Mouse (Mus musculus) liver (tissue): Measurements from ENCODE around the gene Olfr279.
"Not testable (repeated sequence)": the region's sequence is repeated elsewhere in the genome, so short reads cannot be mapped to it uniquely, and the experiment has no call there.

Source experiments
- DNase-seq: peaks from one replicate; pipeline ENCODE4 v3.0.0-alpha.2; 2020; ENCODE audit warnings: mixed read lengths

Gene Olfr279

GRCm38 (mm10) chr15:98512232-98512631, 20.0 kb downstream of the Olfr279 start:
- DNase-seq: no peak

GRCm38 (mm10) chr15:98512799-98513321, 20.7 kb downstream of the Olfr279 start:
- DNase-seq: peak; percentile 27

DNA sequence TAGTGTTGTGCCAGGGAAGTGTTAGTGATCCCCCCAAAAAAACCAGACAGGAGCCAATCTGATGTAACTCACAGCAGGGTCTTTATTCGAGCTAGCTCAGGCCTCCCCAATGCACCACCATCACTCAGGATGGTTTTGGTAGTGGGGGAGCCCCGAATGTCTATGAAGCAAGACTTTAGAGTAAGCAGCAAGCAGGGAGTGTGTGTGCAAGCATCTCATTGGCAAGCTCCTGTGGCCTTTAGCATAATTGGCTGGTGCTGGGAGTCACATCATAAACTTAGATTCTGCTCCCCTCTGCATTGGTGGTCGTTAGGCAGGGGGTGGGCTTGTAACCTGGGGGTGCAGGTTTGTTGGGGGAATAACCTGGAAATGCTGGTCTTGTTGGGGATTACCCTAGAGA, 21.5 kb downstream of the Olfr279 start:
- not testable (repeated sequence) for DNase-seq

GRCm38 (mm10) chr15:98514146-98514545, 21.9 kb downstream of the Olfr279 start:
- DNase-seq: no peak

GRCm38 (mm10) chr15:98514845-98515244, 22.6 kb downstream of the Olfr279 start:
- not testable (repeated sequence) for DNase-seq

DNA sequence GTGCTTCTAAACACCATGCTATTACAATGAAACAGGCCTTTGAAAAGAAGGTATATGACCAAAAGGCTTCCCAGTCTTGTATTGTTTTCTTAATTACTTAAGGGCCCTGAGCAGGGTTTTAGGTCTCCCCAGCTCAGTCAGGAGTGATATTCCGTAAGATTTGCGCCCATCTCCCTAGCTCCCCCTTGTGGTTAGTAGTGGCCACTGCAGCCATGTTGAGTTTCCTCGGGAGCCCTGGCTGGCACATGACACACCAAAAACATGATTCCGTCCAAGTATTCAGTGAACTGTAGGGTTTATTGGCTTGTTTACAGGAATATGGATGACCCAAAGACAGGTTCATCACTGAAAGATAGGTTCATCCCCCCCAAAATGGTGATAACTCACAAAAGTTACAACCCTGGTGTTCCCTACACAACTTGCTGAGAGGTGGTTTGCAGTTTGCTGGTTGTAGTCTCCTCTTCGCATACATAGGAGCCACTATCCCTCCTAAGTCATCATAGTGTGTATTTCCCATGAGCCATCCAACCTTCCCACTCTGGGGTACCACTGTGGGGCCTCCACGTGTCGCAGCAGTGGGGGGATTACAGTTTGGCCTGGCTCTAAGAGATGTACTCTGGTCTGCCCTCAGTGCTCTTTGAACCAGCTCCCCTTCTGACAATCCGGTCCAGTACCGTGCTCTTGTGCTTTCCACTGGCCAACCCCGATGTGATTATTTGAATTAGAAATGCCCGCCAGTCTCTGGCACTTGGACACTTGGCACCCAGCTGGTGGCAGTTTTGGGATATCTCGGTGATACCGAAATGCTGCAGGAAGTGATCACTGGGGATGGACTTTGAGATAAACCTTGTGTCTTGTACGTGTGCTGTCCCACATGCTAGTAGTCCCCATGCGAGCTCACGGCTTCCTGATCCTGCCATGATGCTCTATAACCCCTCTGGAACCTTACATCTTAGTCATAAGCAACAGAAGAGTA, 25.5 kb downstream of the Olfr279 start:
- peak; percentile 60 for DNase-seq

GRCm38 (mm10) chr15:98521245-98521644, 29.0 kb downstream of the Olfr279 start:
- DNase-seq: no peak

DNA sequence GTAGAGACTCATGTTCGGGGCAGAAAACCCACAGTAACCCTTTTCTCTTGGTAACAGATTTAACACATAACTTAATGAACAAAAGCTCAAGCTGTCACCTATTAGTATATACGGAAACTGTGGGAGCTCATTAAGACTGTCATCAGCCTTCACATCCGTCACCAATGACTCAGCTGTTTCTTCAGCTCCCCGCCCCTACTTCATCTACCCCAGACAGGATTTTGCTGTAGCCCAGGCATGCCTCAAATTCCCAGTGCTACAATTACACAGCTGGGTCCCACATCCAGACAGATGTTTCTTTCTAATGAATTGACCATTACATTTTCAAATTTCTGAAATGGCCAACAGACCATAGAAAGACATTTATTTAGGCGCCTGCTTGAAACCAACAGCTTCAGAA, 33.9 kb downstream of the Olfr279 start:
- peak; percentile 59 for DNase-seq

DNA sequence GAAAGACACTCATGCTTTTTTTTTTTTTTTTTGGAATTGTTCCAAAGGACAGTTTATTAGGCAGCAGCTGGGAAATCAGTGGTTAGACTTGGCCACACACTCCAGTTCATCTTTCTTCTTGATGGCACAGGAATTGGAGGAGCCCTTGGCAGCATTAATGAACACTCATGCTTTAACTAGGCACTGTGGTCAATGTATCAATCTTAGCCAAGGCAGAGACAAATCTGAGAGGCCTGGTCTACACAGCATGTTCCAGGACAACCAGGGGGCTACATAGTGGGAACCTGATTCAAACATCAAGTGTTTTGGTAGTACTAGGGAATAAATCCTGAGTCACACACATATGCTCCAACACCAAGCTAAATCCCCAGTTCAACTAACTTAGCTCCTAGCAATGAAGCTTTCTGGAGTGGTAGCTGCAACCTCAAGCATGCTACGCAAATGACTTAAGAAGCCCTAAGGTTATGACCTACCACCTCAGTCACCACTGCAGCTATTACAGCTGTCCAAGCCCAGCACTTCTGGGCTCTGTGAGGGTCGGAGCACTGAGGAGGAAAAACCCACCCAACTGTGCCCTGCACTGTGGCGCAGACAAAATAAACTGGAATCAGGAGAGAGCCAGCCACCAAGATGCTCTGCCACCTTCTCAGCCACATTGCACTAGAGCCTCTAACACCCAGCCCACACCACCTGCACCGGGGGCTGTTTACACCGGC, 35.0 kb downstream of the Olfr279 start:
- no peak for DNase-seq

GRCm38 (mm10) chr15:98528066-98528563, 35.9 kb downstream of the Olfr279 start:
- DNase-seq: no peak

GRCm38 (mm10) chr15:98532281-98532680, 40.1 kb downstream of the Olfr279 start:
- peak; percentile 26 for DNase-seq

- DNase-seq: no peak
Measured at GRCm38 (mm10) chr15:98533035-98533531, 40.9 kb downstream of the Olfr279 start.

GRCm38 (mm10) chr15:98533881-98534627, 41.9 kb downstream of the Olfr279 start, which contains the start of gene Kansl2:
Gene Kansl2 (minus strand): TSS chr15:98534264.
- DNase-seq: peak; percentile 98

GRCm38 (mm10) chr15:98535921-98536320, 43.7 kb downstream of the Olfr279 start:
- no peak for DNase-seq

GRCm38 (mm10) chr15:98536828-98537510, 44.8 kb downstream of the Olfr279 start:
- no peak for DNase-seq

- DNase-seq: no peak
Measured at GRCm38 (mm10) chr15:98537923-98538322, 45.7 kb downstream of the Olfr279 start.

DNA sequence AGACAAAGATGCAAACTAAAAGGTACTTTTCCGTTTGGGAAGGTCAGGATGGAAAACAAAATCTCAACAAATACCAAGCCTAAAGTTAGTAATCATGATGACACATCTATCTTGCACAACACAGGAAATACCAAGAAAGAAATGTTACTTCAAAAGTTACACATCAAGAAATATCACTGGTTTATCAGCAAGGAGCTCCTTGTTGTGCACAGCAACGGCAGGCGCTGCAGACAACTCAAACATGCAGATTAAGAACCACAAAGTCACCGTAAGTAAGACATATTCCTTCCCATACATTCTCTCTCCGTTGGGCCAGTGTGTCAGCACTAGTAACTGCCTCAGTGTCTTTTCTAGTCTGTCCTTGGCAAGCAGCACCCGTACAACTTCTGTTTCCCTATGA, 48.9 kb downstream of the Olfr279 start:
- no peak for DNase-seq

DNA sequence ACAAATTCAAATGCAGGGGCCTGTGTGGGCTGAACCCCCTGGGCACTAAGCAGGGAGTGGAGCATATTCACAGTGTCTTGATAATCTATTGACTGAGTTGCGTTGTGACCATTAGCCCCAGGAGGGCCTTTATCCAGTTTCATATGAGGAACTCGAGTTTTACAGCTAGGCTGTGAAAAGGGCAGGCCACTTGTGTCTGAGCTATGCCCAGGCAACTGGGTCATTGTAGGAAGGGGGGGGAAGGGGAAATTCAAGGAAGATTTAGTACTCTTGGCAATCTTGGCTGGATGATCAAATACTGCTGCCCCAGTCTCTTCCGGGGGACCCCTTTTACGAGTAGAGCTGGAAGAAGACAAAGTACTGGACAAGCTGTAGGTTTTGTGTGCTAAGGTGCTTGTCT, 51.1 kb downstream of the Olfr279 start:
- no peak for DNase-seq

DNA sequence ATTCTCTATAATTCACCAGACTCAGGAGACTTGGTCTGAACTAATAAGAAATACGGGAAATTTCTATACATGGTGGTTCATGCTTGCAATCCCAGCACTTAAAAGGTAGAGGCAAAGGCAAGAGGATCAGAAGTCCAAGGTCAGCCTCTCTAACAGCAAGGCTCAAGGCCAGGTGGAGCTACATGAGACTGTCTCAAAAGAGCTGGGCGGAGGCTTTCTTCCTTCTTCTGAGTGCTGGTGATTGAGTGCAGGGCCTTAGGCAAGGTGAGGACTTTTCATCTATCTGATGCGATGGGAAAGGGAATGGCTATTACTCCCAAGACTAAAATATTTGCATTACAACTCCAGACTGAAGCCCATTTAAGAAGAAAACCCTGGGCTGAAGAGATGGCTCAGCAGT, 52.9 kb downstream of the Olfr279 start:
- no peak for DNase-seq

DNA sequence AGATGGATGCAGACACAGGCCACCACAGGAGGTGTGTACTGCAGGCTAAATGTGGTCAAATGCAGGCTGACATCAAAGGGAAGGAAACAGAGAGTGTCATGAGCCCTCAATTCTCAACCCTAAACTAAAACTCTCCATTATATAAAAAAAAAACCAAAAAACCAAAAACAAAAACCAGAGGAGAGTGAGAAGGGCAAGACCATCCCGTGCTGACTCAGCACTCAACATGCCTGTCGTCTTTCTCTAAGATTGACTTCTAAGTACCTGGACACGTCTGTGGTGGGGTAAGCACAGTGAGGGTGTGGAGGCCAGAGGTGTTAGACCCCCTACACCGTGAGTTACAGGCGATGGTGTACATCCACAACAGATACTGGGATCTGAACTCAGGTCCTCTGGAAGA, 54.6 kb downstream of the Olfr279 start:
- no peak for DNase-seq
